Mouse (Mus musculus): ENCODE results near the gene Map2k7. TPM values are rescaled to one million over a fixed set of nuclear protein-coding genes. Genes with fewer than 3 reads are reported as not detected.
A peak's percentile ranks its signal among the peaks of the same experiment; 100 is the strongest.

Map2k7 gene
- polyA plus RNA-seq, 1 experiment from 2014 or later: 22.6 TPM

DNA sequence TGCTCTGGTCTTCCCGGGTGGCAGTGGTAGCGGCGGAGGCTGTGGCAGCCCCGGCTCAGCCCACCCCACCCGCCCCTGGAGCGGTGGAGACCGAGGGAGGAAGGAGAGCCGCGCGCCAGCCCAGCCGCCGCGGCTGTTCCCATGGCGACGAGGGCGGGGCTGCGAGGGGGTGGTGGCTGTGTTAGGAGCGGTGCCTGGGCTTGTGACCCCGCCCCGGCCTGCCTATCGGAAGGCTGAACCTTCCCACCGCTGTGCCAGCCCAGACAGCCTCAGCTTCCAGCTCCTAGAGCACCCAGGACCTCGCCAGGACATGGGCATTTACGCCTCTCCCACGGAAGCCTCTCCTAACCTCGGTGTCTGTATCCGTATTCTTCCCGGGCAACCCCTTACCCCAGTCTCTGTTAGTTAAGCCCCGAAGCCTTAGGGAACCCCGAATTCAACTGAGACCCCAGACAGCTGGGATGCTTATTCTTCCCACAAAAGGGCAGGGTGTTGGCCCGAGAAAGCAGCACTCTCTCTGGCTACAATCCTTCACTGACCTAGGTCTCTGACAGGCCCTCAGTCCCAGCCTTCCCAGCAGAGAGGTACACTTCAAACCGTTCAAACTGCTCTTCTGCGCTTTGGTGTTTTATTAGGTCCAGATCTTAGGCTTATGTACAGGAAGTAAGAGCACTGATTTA, 20.7 kb downstream of the Map2k7 start, which contains the start of gene Ctxn1:
Ctxn1 (minus strand) TSS at position 150 of the 680 bp plus-strand sequence.
- WGBS: 6% methylated on average over 32 of the region's 33 CpGs
- Histone ChIP-seq H3K4me1 (ENCODE audit: control insufficient read depth, insufficient read depth, low read length) (peaks cover 19% of the 10 kb centered on the region), H3K4me2 (replicated peaks; ENCODE audit: low read depth, low read length) (peak within 1 kb of the TSS; percentile 70), H3K36me3 (ENCODE audit: control insufficient read depth, insufficient read depth, low read length) (peaks cover 74% of the 10 kb centered on the region), H3K27ac (ENCODE audit: low read depth, low read length) (peak within 1 kb of the TSS; percentile 42), H3K9me3 (ENCODE audit: control insufficient read depth, low read length) (no peaks in the 10 kb centered on the region), H3K27me3 (ENCODE audit: control insufficient read depth, insufficient read depth, low read length) (no peaks in the 10 kb centered on the region), H3K4me3 (ENCODE audit: low read length) (peak within 1 kb of the TSS; percentile 57), H3K9ac (ENCODE audit: low read depth, low read length) (peak within 1 kb of the TSS; percentile 87)
- peak; percentile 94 for ATAC-seq (ENCODE audit: low FRiP score, low TSS enrichment)

DNA sequence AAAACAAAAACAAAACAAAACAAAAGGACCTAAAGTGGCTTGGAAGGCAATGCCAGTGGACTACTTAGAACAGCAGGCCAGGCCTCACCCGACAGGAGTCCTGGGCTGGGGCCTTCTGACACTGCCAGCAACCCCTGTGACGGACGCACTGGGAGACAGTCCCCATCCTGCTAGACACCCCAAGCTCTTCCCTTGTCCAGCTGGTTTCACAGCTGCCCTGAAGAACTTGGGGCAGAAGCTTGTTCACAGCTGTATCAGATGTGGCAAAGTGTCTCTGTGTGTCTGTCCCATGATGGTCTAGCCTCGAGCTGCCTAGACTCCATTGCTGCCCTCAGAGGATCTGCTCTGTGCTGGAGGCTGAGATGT, 21.2 kb downstream of the Map2k7 start:
- H3K4me3 ChIP-seq (ENCODE audit: low read length): no peak overlapping the region
- H3K4me1 ChIP-seq (ENCODE audit: control insufficient read depth, insufficient read depth, low read length): peaks cover 17% of the 10 kb centered on the region
- 0 out of 2 replicates have a peak overlapping the region, but pooled peaks have one; percentile 87 for H3K9ac ChIP-seq (ENCODE audit: low read depth, low read length)
- 88% methylated on average over 4 of the region's 4 CpGs for WGBS
- H3K4me2 ChIP-seq (replicated peaks; ENCODE audit: low read depth, low read length): no peak overlapping the region; the same call in 1 of the 2 replicates
- peaks cover 75% of the 10 kb centered on the region for H3K36me3 ChIP-seq (ENCODE audit: control insufficient read depth, insufficient read depth, low read length)
- H3K27ac ChIP-seq (ENCODE audit: low read depth, low read length): no peak overlapping the region
- H3K9me3 ChIP-seq (ENCODE audit: control insufficient read depth, low read length): no peaks in the 10 kb centered on the region
- ATAC-seq (ENCODE audit: low FRiP score, low TSS enrichment): no peak
- H3K27me3 ChIP-seq (ENCODE audit: control insufficient read depth, insufficient read depth, low read length): no peaks in the 10 kb centered on the region

DNA sequence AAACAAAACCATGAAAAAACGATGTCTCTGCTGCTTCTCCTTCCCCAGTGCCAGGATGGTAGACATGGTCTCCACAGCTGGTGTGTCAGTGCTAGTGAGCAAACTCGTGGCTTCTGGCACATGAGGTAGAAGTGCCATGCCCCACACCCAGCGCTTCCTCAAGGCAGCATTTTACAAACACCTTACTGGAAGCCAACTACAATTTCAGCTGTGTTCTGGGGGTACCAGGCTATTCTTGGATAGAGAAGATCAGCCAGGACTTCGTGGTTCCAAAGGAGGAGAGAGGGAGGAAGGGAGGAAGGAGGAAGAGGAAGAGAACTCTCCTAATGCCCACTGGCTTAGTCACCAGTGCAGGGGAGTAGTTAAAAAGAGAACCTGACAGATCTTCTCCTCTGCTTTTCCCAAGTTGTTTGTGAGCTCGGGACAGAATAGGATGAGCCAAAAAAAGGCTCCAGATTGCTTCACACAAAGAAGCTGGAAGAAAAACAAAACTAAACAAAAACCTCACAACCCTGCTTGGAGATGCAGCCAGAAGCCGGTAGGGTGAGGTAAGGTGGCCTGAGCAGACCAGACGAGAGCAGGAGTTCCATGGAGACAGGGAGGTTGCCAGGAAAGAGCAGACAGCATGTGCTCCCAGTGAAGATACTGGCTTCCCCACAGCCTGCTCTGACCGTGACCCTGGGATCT, 24.7 kb downstream of the Map2k7 start:
- H3K27me3 ChIP-seq (ENCODE audit: control insufficient read depth, insufficient read depth, low read length): no peaks in the 10 kb centered on the region
- H3K9me3 ChIP-seq (ENCODE audit: control insufficient read depth, low read length): no peaks in the 10 kb centered on the region
- H3K4me3 ChIP-seq (ENCODE audit: low read length): no peak overlapping the region
- H3K9ac ChIP-seq (ENCODE audit: low read depth, low read length): no peak overlapping the region
- no peak for ATAC-seq (ENCODE audit: low FRiP score, low TSS enrichment)
- H3K4me2 ChIP-seq (replicated peaks; ENCODE audit: low read depth, low read length): no peak overlapping the region
- H3K27ac ChIP-seq (ENCODE audit: low read depth, low read length): no peak overlapping the region
- peaks cover 89% of the 10 kb centered on the region for H3K36me3 ChIP-seq (ENCODE audit: control insufficient read depth, insufficient read depth, low read length)
- 87% methylated on average over 8 of the region's 8 CpGs for WGBS
- H3K4me1 ChIP-seq (ENCODE audit: control insufficient read depth, insufficient read depth, low read length): peaks cover 4% of the 10 kb centered on the region; the same call in 1 of the 2 replicates

DNA sequence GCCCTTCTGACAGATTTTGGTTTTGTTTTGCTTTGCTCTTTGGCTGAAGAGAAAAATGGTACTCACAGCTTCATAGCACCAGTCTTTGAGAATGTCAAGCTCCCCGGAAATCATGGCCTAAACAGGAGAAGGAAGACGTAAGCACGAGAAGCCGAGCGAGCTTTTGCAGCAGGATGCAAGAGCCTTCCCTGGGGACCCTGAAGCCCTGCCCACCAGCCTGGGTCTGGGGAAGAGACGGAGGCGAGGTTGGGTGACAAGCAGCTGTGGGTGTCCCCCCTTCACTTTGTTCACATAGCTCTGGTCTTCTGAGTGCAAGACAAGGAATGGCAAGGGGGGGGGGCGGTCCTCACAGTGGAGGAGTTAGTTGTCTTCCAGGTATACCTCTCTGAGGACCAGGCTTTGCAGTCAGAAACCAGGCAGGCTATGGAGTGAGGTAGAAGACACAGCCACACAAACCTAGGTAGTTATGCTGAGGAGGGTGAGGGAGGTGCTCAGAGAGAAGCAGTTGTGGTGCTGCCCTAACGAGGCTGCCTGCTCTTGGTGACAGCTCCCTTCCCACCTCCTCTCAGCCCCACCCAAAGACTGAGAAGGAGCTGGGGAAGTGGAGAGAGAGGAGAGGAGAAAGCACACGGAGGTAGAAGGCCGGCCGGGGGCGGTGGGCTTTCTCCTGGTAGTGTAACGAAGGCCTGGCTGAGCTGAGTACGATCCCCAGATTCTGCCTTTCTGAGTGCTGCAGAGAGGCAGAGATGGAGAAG, 26.8 kb downstream of the Map2k7 start:
- Histone ChIP-seq H3K4me3 (ENCODE audit: low read length) (no peak overlapping the region), H3K4me1 (ENCODE audit: control insufficient read depth, insufficient read depth, low read length) (no peaks in the 10 kb centered on the region), H3K27ac (ENCODE audit: low read depth, low read length) (no peak overlapping the region), H3K4me2 (replicated peaks; ENCODE audit: low read depth, low read length) (no peak overlapping the region), H3K27me3 (ENCODE audit: control insufficient read depth, insufficient read depth, low read length) (no peaks in the 10 kb centered on the region), H3K9ac (ENCODE audit: low read depth, low read length) (no peak overlapping the region), H3K9me3 (ENCODE audit: control insufficient read depth, low read length) (no peaks in the 10 kb centered on the region), H3K36me3 (ENCODE audit: control insufficient read depth, insufficient read depth, low read length) (peaks cover 100% of the 10 kb centered on the region)
- 93% methylated on average over 15 of the region's 15 CpGs for WGBS
- no peak for ATAC-seq (ENCODE audit: low FRiP score, low TSS enrichment)

DNA sequence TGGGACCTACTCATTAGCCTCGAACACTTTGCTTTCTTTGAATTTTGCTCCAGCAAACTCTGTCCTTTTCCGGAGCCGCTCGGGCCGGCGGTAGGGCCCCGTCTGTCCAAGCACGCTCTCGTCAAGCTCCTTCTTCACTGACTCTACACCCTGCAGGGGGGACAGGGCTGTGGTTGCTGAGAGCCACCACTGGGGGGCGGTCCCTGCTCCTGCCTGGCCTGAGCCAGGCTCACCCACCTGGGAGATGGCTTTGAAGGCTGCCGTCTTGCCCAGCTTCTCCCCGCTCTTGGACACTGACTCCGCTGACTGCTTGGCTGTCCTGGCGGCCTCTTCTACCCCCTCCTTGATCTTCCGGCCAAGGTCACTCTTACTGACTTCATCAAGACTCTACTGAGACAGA, 29.1 kb downstream of the Map2k7 start:
- no peak overlapping the region for H3K9ac ChIP-seq (ENCODE audit: low read depth, low read length)
- no peak overlapping the region for H3K27ac ChIP-seq (ENCODE audit: low read depth, low read length)
- peaks cover 89% of the 10 kb centered on the region for H3K36me3 ChIP-seq (ENCODE audit: control insufficient read depth, insufficient read depth, low read length)
- peak; percentile 66 for ATAC-seq (ENCODE audit: low FRiP score, low TSS enrichment)
- no peaks in the 10 kb centered on the region for H3K9me3 ChIP-seq (ENCODE audit: control insufficient read depth, low read length)
- H3K27me3 ChIP-seq (ENCODE audit: control insufficient read depth, insufficient read depth, low read length): no peaks in the 10 kb centered on the region
- no peak overlapping the region for H3K4me2 ChIP-seq (replicated peaks; ENCODE audit: low read depth, low read length)
- 82% methylated on average over 15 of the region's 15 CpGs for WGBS
- H3K4me3 ChIP-seq (ENCODE audit: low read length): no peak overlapping the region
- no peaks in the 10 kb centered on the region for H3K4me1 ChIP-seq (ENCODE audit: control insufficient read depth, insufficient read depth, low read length)

DNA sequence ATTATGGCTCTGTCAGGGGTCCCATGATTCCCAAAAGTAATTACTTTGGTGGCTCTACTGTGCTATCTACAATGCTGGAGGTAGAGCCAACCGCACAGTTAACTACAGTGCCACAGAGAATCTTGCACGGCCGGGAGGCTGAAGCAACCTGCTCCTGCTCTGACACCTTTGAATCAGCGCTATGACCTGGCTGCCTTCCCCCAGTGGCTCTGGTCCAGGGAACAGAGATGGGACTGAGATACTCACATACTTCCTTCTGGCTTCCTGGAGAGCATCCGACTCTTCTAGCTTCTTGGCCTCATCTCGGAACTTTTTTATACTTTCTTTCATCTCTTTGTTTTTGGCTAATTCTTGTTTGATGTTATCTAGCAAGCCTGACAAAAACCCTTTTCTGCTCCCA, 31.1 kb downstream of the Map2k7 start:
- Histone ChIP-seq H3K9ac (ENCODE audit: low read depth, low read length) (no peak overlapping the region), H3K27me3 (ENCODE audit: control insufficient read depth, insufficient read depth, low read length) (no peaks in the 10 kb centered on the region), H3K27ac (ENCODE audit: low read depth, low read length) (no peak overlapping the region), H3K9me3 (ENCODE audit: control insufficient read depth, low read length) (no peaks in the 10 kb centered on the region), H3K36me3 (ENCODE audit: control insufficient read depth, insufficient read depth, low read length) (peaks cover 83% of the 10 kb centered on the region), H3K4me1 (ENCODE audit: control insufficient read depth, insufficient read depth, low read length) (no peaks in the 10 kb centered on the region), H3K4me2 (replicated peaks; ENCODE audit: low read depth, low read length) (no peak overlapping the region), H3K4me3 (ENCODE audit: low read length) (no peak overlapping the region)
- ATAC-seq (ENCODE audit: low FRiP score, low TSS enrichment): no peak
- WGBS: 89% methylated on average over 6 of the region's 6 CpGs

DNA sequence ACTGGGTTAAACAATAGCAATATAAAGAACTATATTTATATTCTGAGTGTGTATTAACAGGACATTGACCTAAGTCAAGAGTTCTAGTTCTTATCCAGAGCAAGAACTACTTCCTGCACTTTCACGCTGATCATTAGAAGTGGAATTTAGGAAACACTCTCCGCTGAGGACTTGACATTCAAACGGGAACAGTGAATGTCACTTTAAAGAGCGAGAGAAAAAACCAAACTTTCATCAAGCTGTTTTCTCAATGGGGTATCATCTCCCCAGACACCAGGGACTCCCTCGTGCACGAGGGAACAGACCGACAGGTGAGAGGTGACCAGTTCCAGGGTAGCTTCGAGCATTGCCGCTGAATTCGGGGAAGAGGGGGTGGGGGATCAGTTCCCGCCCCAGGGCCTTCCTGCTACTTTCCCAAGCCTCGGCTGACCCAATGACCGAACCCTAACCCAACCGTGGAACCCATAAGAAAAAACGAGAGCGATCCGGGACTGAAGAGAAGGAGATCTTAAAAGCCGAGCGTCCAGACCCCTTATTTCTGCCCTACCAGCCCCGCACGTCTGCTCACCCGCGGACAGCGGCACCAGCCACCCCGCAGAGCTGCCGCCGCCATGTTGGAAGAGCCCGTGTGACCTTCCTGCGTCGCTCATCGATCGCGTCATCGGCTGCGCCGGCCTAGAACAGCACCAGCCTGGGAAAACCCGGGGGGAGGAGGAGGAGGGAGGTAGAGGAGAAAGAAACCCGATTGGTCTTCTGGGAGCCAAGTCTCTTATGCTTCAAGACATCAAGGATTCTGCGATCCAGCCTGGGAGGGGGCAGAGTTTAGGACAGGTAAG, 37.0 kb downstream of the Map2k7 start, which contains the start of gene Timm44:
Timm44 (minus strand) TSS at position 639 of the 836 bp plus-strand sequence.
- no peaks in the 10 kb centered on the region for H3K9me3 ChIP-seq (ENCODE audit: control insufficient read depth, low read length)
- peak within 1 kb of the TSS; percentile 85 for H3K4me3 ChIP-seq (ENCODE audit: low read length)
- H3K4me2 ChIP-seq (replicated peaks; ENCODE audit: low read depth, low read length): peak within 1 kb of the TSS; percentile 64
- peaks cover 25% of the 10 kb centered on the region for H3K36me3 ChIP-seq (ENCODE audit: control insufficient read depth, insufficient read depth, low read length)
- H3K27me3 ChIP-seq (ENCODE audit: control insufficient read depth, insufficient read depth, low read length): no peaks in the 10 kb centered on the region
- peak within 1 kb of the TSS; percentile 87 for H3K9ac ChIP-seq (ENCODE audit: low read depth, low read length)
- no peak within 1 kb of the TSS for H3K27ac ChIP-seq (ENCODE audit: low read depth, low read length)
- WGBS: 0% methylated on average over 39 of the region's 39 CpGs
- ATAC-seq (ENCODE audit: low FRiP score, low TSS enrichment): peak; percentile 97
- no peaks in the 10 kb centered on the region for H3K4me1 ChIP-seq (ENCODE audit: control insufficient read depth, insufficient read depth, low read length)

DNA sequence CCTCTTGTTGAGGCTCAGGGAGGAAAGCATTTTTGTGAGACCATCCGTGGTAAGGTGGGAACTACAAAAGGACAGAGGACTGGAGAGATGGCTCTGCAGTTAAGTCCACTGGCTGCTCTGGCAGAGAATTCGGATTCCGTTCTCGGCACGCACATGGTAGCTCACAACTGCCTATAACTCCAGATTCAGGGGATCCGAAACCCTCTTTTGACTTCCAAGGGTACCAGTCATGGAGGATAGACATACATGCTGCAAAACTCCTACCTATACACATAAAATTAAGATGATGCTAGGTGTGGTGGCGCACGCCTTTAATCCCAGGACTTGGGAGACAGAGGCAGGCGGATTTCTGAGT, 37.5 kb downstream of the Map2k7 start:
- Histone ChIP-seq H3K27me3 (ENCODE audit: control insufficient read depth, insufficient read depth, low read length) (no peaks in the 10 kb centered on the region), H3K4me3 (ENCODE audit: low read length) (peak overlapping the region; percentile 85), H3K27ac (ENCODE audit: low read depth, low read length) (no peak overlapping the region), H3K36me3 (ENCODE audit: control insufficient read depth, insufficient read depth, low read length) (peaks cover 22% of the 10 kb centered on the region), H3K9me3 (ENCODE audit: control insufficient read depth, low read length) (no peaks in the 10 kb centered on the region), H3K4me1 (ENCODE audit: control insufficient read depth, insufficient read depth, low read length) (no peaks in the 10 kb centered on the region), H3K4me2 (replicated peaks; ENCODE audit: low read depth, low read length) (peak overlapping the region; percentile 60), H3K9ac (ENCODE audit: low read depth, low read length) (peak overlapping the region; percentile 87)
- no peak for ATAC-seq (ENCODE audit: low FRiP score, low TSS enrichment)
- WGBS: 30% methylated on average over 9 of the region's 9 CpGs
